Mouse (Mus musculus) embryonic fibroblast, embryonic 13.5 days (primary cell): ENCODE data around the gene Bcar3. TPM values are rescaled to one million over a fixed set of nuclear protein-coding genes. Genes with fewer than 3 reads are reported as not detected.
A peak's percentile ranks its signal among the peaks of the same experiment; 100 is the strongest.

Experiments used
- H3K27ac ChIP-seq: 2 replicates; pipeline ENCODE4 v1.5.1; 2012; ENCODE audit warnings: low read length, control low read depth, inconsistent platforms; ENCODE audit not compliant: insufficient read depth
- H3K4me1 ChIP-seq: 2 replicates; pipeline ENCODE4 v1.6.1; 2011; ENCODE audit warnings: low read length; ENCODE audit not compliant: control insufficient read depth, insufficient read depth
- H3K4me3 ChIP-seq: 2 replicates; pipeline ENCODE4 v1.5.1; 2011; ENCODE audit warnings: mild to moderate bottlenecking, control low read depth, low read length; ENCODE audit not compliant: insufficient read depth
- CTCF ChIP-seq: IDR thresholded peaks from 2 replicates; pipeline ENCODE4 v1.5.1; 2011; ENCODE audit warnings: mild to moderate bottlenecking, control low read depth, low read length, moderate library complexity, borderline replicate concordance; ENCODE audit not compliant: insufficient read depth
- POLR2A ChIP-seq: IDR thresholded peaks from 2 replicates; pipeline ENCODE4 v1.6.1; 2011; ENCODE audit warnings: low read depth, mild to moderate bottlenecking, control low read depth, low read length, moderate library complexity
- polyA plus RNA-seq: library from polyadenylated mRNA; stranded (reverse); fragments of >200 nt; gene quantifications from 2 replicates; pipeline ENCODE4 v1.2.4, GENCODE M21; 2011; ENCODE audit warnings: low read depth; ENCODE audit not compliant: missing spikeins, insufficient read length

Bcar3 gene
- polyA plus RNA-seq, 1 experiment: 4.2 TPM

DNA sequence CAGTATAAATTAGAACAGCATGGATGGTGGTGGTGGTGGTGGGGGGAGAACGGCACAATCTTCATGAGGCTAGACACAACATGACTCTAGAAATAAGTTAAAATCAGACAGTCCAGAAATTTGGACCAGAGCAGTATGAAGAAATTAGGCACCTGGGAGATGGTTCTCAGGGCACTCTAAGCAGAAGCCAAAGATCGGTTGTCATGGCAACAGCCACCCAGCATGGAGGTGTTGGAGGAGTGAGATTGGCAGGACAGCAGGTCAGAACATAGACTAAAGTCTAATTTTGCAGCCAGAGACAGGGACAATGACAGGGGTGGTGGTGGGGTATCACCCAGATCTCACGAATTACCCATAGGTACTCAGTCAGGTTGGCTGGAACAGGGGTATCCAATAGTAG is 182.7 kb downstream of the Bcar3 start:
- Histone ChIP-seq H3K4me1 (peaks cover 12% of the 10 kb centered on the region), H3K4me3 (no peak overlapping the region), H3K27ac (no peak overlapping the region)
- no peak for TF ChIP-seq POLR2A
- TF ChIP-seq CTCF: no peak

GRCm38 (mm10) chr3:122477541-122477940 is 183.6 kb downstream of the Bcar3 start:
- TF ChIP-seq CTCF: no peak
- no peak for TF ChIP-seq POLR2A
- H3K27ac ChIP-seq: no peak overlapping the region
- H3K4me3 ChIP-seq: no peak overlapping the region
- peaks cover 17% of the 10 kb centered on the region for H3K4me1 ChIP-seq

DNA sequence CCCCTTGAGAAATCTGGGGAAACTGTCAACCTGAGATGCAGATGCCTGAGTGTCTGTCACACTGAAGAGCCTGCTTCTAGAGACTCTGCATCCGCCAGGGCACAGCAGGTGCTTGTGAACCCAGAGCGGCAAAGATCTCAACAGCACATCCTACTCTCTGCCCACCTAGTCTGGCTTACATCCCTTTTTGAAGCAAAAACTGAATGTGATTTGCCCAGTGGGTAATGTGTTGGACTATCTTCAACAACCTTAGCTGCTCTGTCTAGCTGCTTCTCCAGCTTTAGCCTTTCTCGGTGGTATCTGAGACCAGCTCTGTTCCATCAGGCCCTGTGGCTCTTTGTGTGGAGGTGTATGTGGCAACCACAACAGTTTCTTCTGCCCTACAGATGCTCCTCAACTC is 184.8 kb downstream of the Bcar3 start:
- H3K4me3 ChIP-seq: no peak overlapping the region
- H3K27ac ChIP-seq: no peak overlapping the region
- TF ChIP-seq CTCF (no peak), POLR2A (no peak)
- H3K4me1 ChIP-seq: peaks cover 25% of the 10 kb centered on the region

GRCm38 (mm10) chr3:122480065-122480675 is 186.2 kb downstream of the Bcar3 start:
- TF ChIP-seq POLR2A (no peak), CTCF (no peak)
- Histone ChIP-seq H3K4me3 (no peak overlapping the region), H3K27ac (no peak overlapping the region), H3K4me1 (peaks cover 25% of the 10 kb centered on the region)

DNA sequence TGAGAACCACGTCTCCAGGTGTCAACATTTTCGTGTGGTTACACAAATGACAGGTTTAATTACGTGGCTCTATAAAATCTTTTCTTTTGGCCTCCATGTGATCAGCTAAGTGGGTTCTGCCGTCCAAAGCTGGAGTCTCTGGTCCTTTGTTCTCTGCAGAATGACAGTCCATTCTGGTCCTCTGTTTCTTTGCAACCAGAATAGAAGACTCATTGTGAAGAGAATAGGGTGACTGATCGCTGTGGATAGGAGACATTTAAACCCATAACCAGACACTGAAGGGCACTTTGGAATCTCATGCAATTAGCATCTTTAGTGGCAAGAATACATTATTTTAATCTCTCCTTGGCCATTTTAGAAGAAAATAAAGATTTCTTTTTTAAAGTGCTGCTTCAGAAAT is 187.1 kb downstream of the Bcar3 start:
- no peak overlapping the region for H3K4me3 ChIP-seq
- H3K4me1 ChIP-seq: peaks cover 20% of the 10 kb centered on the region
- TF ChIP-seq CTCF (no peak), POLR2A (no peak)
- H3K27ac ChIP-seq: no peak overlapping the region

DNA sequence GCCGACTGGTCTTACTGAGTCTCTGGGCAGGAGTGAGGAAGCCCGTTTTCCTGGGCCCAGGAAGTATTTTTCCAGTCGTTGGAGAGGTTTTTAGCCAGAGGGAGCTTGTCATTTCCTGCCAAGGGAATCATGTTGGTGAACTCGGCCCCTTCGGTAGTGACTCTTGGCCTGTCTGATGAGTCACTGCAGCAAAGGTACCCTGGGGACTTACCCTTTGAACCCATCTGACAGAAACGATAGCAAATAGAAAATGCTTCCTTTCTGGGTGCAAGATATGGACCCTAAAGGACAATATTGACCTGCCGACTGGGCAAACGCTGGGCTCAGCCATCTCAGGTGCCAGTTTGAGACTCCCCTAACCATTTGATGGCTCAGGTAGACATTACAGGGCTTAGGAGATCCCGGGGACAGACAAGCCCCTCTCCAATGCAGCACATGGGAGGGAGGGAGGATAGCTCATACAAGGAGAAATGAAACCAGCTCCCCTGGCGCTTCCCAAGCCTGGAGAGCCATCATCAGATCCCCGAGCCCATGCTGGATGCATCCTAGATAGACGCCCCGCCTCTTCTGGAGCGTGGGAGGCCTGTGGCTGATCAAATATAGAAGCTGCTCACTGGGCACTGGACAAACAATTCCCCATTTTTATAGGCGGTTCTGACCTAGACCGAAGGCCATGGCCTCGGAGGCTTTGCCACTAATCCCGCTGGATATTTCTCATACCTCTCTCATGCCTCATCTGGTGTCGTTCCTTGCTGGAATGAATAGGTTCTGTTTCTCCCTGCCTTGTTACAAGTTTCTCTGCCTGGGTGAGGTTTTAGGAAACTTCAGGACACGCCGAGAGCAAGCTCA is 188.2 kb downstream of the Bcar3 start:
- H3K4me3 ChIP-seq: no peak overlapping the region
- TF ChIP-seq CTCF: no peak
- no peak for TF ChIP-seq POLR2A
- H3K27ac ChIP-seq: peak overlapping the region; percentile 62
- peaks cover 20% of the 10 kb centered on the region for H3K4me1 ChIP-seq

- Histone ChIP-seq H3K27ac (0 out of 2 replicates have a peak overlapping the region, but pooled peaks have one; percentile 9), H3K4me3 (no peak overlapping the region), H3K4me1 (peaks cover 26% of the 10 kb centered on the region)
- TF ChIP-seq POLR2A (no peak), CTCF (no peak)
These were observed 189.3 kb downstream of the Bcar3 start for GRCm38 (mm10) chr3:122483066-122483782.

GRCm38 (mm10) chr3:122483783-122484130 is 189.8 kb downstream of the Bcar3 start:
- H3K4me1 ChIP-seq: peaks cover 27% of the 10 kb centered on the region

GRCm38 (mm10) chr3:122484301-122484700 is 190.4 kb downstream of the Bcar3 start:
- Histone ChIP-seq H3K4me1 (peaks cover 27% of the 10 kb centered on the region), H3K27ac (no peak overlapping the region), H3K4me3 (no peak overlapping the region)
- TF ChIP-seq POLR2A (no peak), CTCF (no peak)

More at GRCm38 (mm10) chr3:122483783-122484130, 189.8 kb downstream of the Bcar3 start:
- Histone ChIP-seq H3K4me3 (no peak overlapping the region), H3K27ac (no peak overlapping the region)
- no peak for TF ChIP-seq POLR2A
- TF ChIP-seq CTCF: no peak
